Mouse (Mus musculus): ENCODE measurements at regions not wholly inside any gene's neighbourhood (a gene's known extent, or its start where the extent isn't known, plus 50 kb on each side); places are given as distances from the start of the nearest gene placed in this dataset.

GRCm38 (mm10) chr9:68463637-68464304 is 189.8 kb upstream of the Rora start:
- no peak for DNase-seq (ENCODE audit: low read depth, low spot score)

GRCm38 (mm10) chr9:68466671-68467070 is 186.9 kb upstream of the Rora start:
- DNase-seq (ENCODE audit: low read depth, low spot score) = no peak

- no peak for DNase-seq (ENCODE audit: low read depth, low spot score)
Measured at GRCm38 (mm10) chr9:68476391-68476790, 177.2 kb upstream of the Rora start.

GRCm38 (mm10) chr9:68477466-68477865 is 176.1 kb upstream of the Rora start:
- DNase-seq (ENCODE audit: low read depth, low spot score) = peak; percentile 2

- DNase-seq (ENCODE audit: low read depth, low spot score) = no peak
Measured at GRCm38 (mm10) chr9:68486646-68487045, 166.9 kb upstream of the Rora start.

GRCm38 (mm10) chr9:68491151-68491550 is 162.4 kb upstream of the Rora start:
- no peak for DNase-seq (ENCODE audit: low read depth, low spot score)

GRCm38 (mm10) chr9:68521218-68521617 is 132.4 kb upstream of the Rora start:
- DNase-seq (ENCODE audit: low read depth, low spot score) = no peak

GRCm38 (mm10) chr9:68561767-68562552 is 91.6 kb upstream of the Rora start:
- DNase-seq (ENCODE audit: low read depth, low spot score) = no peak

- no peak for DNase-seq (ENCODE audit: low read depth, low spot score)
Measured at GRCm38 (mm10) chr9:68563206-68563605, 90.4 kb upstream of the Rora start.

GRCm38 (mm10) chr9:68585751-68586150 is 67.8 kb upstream of the Rora start:
- no peak for DNase-seq (ENCODE audit: low read depth, low spot score)

- no peak for DNase-seq (ENCODE audit: low read depth, low spot score)
Measured at GRCm38 (mm10) chr9:68591023-68591422, 62.6 kb upstream of the Rora start.

- no peak for DNase-seq (ENCODE audit: low read depth, low spot score)
Measured at GRCm38 (mm10) chr9:68592976-68593375, 60.6 kb upstream of the Rora start.

GRCm38 (mm10) chr9:68594586-68594985 is 59.0 kb upstream of the Rora start:
- no peak for DNase-seq (ENCODE audit: low read depth, low spot score)

Measured in mesoderm, embryonic 11.5 days (tissue).